Mouse (Mus musculus): Measurements from ENCODE around the gene Celf6. TPM values are rescaled to one million over a fixed set of nuclear protein-coding genes. Genes with fewer than 3 reads are reported as not detected.

Celf6 gene
- polyA plus RNA-seq, 1 experiment from 2014 or later: 0.06 TPM

- 84% methylated on average over 4 of the region's 4 CpGs for WGBS
- no peaks in the 10 kb centered on the region for H3K9me3 ChIP-seq (replicated peaks)
- H3K27me3 ChIP-seq: no peaks in the 10 kb centered on the region
- H3K9ac ChIP-seq: no peak overlapping the region
- no peaks in the 10 kb centered on the region for H3K4me1 ChIP-seq (replicated peaks)
- H3K4me3 ChIP-seq: no peak overlapping the region
- H3K27ac ChIP-seq: no peak overlapping the region
- H3K36me3 ChIP-seq: peaks cover 62% of the 10 kb centered on the region
- ATAC-seq (replicated peaks; ENCODE audit: insufficient number of reproducible peaks, insufficient read depth, low FRiP score, low read depth): no peak
- no peak overlapping the region for H3K4me2 ChIP-seq
Measured at GRCm38 (mm10) chr9:59639936-59640335, 62.2 kb downstream of the Celf6 start.

- H3K36me3 ChIP-seq: peaks cover 48% of the 10 kb centered on the region
- no peak overlapping the region for H3K4me2 ChIP-seq
Measured at GRCm38 (mm10) chr9:59641320-59641719, 63.6 kb downstream of the Celf6 start.

GRCm38 (mm10) chr9:59649911-59650310, 72.2 kb downstream of the Celf6 start:
- no peaks in the 10 kb centered on the region for H3K4me1 ChIP-seq (replicated peaks)
- WGBS: 93% methylated on average over 4 of the region's 4 CpGs
- H3K27ac ChIP-seq: no peak overlapping the region
- H3K36me3 ChIP-seq: peaks cover 31% of the 10 kb centered on the region
- H3K9ac ChIP-seq: no peak overlapping the region
- no peaks in the 10 kb centered on the region for H3K9me3 ChIP-seq (replicated peaks)
- no peak for ATAC-seq (replicated peaks; ENCODE audit: insufficient number of reproducible peaks, insufficient read depth, low FRiP score, low read depth)
- no peak overlapping the region for H3K4me3 ChIP-seq
- no peak overlapping the region for H3K4me2 ChIP-seq
- H3K27me3 ChIP-seq: no peaks in the 10 kb centered on the region

More at GRCm38 (mm10) chr9:59641320-59641719, 63.6 kb downstream of the Celf6 start:
- no peak overlapping the region for H3K4me3 ChIP-seq
- H3K9ac ChIP-seq: no peak overlapping the region
- H3K27me3 ChIP-seq: no peaks in the 10 kb centered on the region
- ATAC-seq (replicated peaks; ENCODE audit: insufficient number of reproducible peaks, insufficient read depth, low FRiP score, low read depth): no peak
- H3K4me1 ChIP-seq (replicated peaks): no peaks in the 10 kb centered on the region
- 85% methylated on average over 2 of the region's 2 CpGs for WGBS
- no peaks in the 10 kb centered on the region for H3K9me3 ChIP-seq (replicated peaks)
- H3K27ac ChIP-seq: no peak overlapping the region

GRCm38 (mm10) chr9:59653371-59653770, 75.7 kb downstream of the Celf6 start:
- no peak overlapping the region for H3K9ac ChIP-seq
- no peak for ATAC-seq (replicated peaks; ENCODE audit: insufficient number of reproducible peaks, insufficient read depth, low FRiP score, low read depth)
- no peaks in the 10 kb centered on the region for H3K9me3 ChIP-seq (replicated peaks)
- 25% methylated on average over 3 of the region's 3 CpGs for WGBS
- no peak overlapping the region; the same call in 1 of the 2 replicates for H3K27ac ChIP-seq
- peaks cover 12% of the 10 kb centered on the region for H3K4me1 ChIP-seq (replicated peaks)
- H3K4me3 ChIP-seq: no peak overlapping the region
- H3K27me3 ChIP-seq: no peaks in the 10 kb centered on the region
- no peak overlapping the region for H3K4me2 ChIP-seq
- peaks cover 27% of the 10 kb centered on the region for H3K36me3 ChIP-seq

- Histone ChIP-seq H3K27me3 (no peaks in the 10 kb centered on the region), H3K4me1 (replicated peaks) (peaks cover 21% of the 10 kb centered on the region), H3K4me2 (no peak overlapping the region), H3K9me3 (replicated peaks) (no peaks in the 10 kb centered on the region), H3K27ac (no peak overlapping the region), H3K9ac (no peak overlapping the region), H3K4me3 (no peak overlapping the region), H3K36me3 (peaks cover 17% of the 10 kb centered on the region)
- WGBS: 75% methylated on average over 2 of the region's 2 CpGs
- no peak for ATAC-seq (replicated peaks; ENCODE audit: insufficient number of reproducible peaks, insufficient read depth, low FRiP score, low read depth)
Measured at GRCm38 (mm10) chr9:59654450-59654983, 76.8 kb downstream of the Celf6 start.

GRCm38 (mm10) chr9:59655958-59656634, 78.4 kb downstream of the Celf6 start, which contains the start of gene Pkm:
Pkm (plus strand) TSS chr9:59656368.
- Histone ChIP-seq H3K36me3 (peaks cover 3% of the 10 kb centered on the region), H3K27me3 (no peaks in the 10 kb centered on the region), H3K4me2 (peak within 1 kb of the TSS; percentile 65), H3K4me3 (peak within 1 kb of the TSS; percentile 91), H3K4me1 (replicated peaks) (peaks cover 37% of the 10 kb centered on the region), H3K9me3 (replicated peaks) (no peaks in the 10 kb centered on the region), H3K27ac (peak within 1 kb of the TSS; percentile 99), H3K9ac (peak within 1 kb of the TSS; percentile 90)
- WGBS: under 1% methylated on average over 46 of the region's 46 CpGs
- peak; percentile 89 for ATAC-seq (replicated peaks; ENCODE audit: insufficient number of reproducible peaks, insufficient read depth, low FRiP score, low read depth)

Other genes starting within 250 kb of the Celf6 start
- gene Bbs4, start 224.4 kb upstream of the Celf6 start, polyA plus RNA-seq (2015; fragmentation: Nextera tagmentation; extraction: Ambion mirVana): 7.6 and 8.1 TPM in 2 replicates
- 12.1 and 16.3 TPM in 2 replicates for gene Arih1, start 91.3 kb upstream of the Celf6 start, polyA plus RNA-seq (2015; fragmentation: Nextera tagmentation; extraction: Ambion mirVana)
- 59.6 and 75.5 TPM in 2 replicates for gene Hexa, start 38.4 kb upstream of the Celf6 start, polyA plus RNA-seq (2015; fragmentation: Nextera tagmentation; extraction: Ambion mirVana)
- 0.13 and 0.19 TPM in 2 replicates for gene Tmem202, start 38.1 kb upstream of the Celf6 start, polyA plus RNA-seq (2015; fragmentation: Nextera tagmentation; extraction: Ambion mirVana)
- 14.0 and 24.3 TPM in 2 replicates for gene Parp6, start 39.4 kb downstream of the Celf6 start, polyA plus RNA-seq (2015; fragmentation: Nextera tagmentation; extraction: Ambion mirVana)
- 1,637 and 1,814 TPM in 2 replicates for gene Pkm, start 78.5 kb downstream of the Celf6 start, polyA plus RNA-seq (2015; fragmentation: Nextera tagmentation; extraction: Ambion mirVana)
- gene Gramd2, start 102.2 kb downstream of the Celf6 start, polyA plus RNA-seq (2015; fragmentation: Nextera tagmentation; extraction: Ambion mirVana): 0.31 and 0.65 TPM in 2 replicates
- gene Senp8, start 172.8 kb downstream of the Celf6 start, polyA plus RNA-seq (2015; fragmentation: Nextera tagmentation; extraction: Ambion mirVana): 10.5 and 10.6 TPM in 2 replicates
- 7.7 and 9.1 TPM in 2 replicates for gene Myo9a, start 173.0 kb downstream of the Celf6 start, polyA plus RNA-seq (2015; fragmentation: Nextera tagmentation; extraction: Ambion mirVana)